Mouse (Mus musculus) heart, postnatal 25 days (tissue): ENCODE results near the gene 4930516K23Rik. TPM values are rescaled to one million over a fixed set of nuclear protein-coding genes. Genes with fewer than 3 reads are reported as not detected.

ENCODE experiments used
- DNase-seq: peaks from one replicate; pipeline ENCODE4 v3.0.0; 2022; ENCODE audit warnings: low spot score
- intact Hi-C: fragments of 180-260 bp; cut with DNase I; formaldehyde crosslinking; loops from one replicate; pipeline ENCODE4 v1.15.1; 2025
- total RNA-seq, 2 experiments: library from RNA; stranded (reverse); gene quantifications; 2 replicates each; pipeline ENCODE4 v1.2.3; 2021

The 4930516K23Rik gene
- not detected for total RNA-seq

- intact Hi-C loops, result no loop called here
These were observed at the start of gene 4930516K23Rik for GRCm38 (mm10) chr7:104061345-104061744. Gene 4930516K23Rik, minus strand, starts transcription at chr7:104061445.

GRCm38 (mm10) chr7:104104757-104104972 lies 43.4 kb upstream of the 4930516K23Rik start, which contains the start of gene Olfr646:
Gene Olfr646, plus strand, starts transcription at chr7:104104873.
- intact Hi-C loops, result no loop called here

More at GRCm38 (mm10) chr7:104061345-104061744, at the start of gene 4930516K23Rik:
- no peak for DNase-seq

GRCm38 (mm10) chr7:104103913-104104756 lies 42.9 kb upstream of the 4930516K23Rik start:
- intact Hi-C loops, result no loop called here
- no peak for DNase-seq

More at GRCm38 (mm10) chr7:104104757-104104972, 43.4 kb upstream of the 4930516K23Rik start, which contains the start of gene Olfr646:
- no peak for DNase-seq

- intact Hi-C loops, result no loop called here
- DNase-seq, result no peak
These were observed 24.1 kb upstream of the 4930516K23Rik start, which contains the start of gene Olfr645 for GRCm38 (mm10) chr7:104085365-104085764. Gene Olfr645, minus strand, starts transcription at chr7:104085465.

GRCm38 (mm10) chr7:104071769-104072168 lies 10.5 kb upstream of the 4930516K23Rik start, which contains the start of gene Olfr644:
Gene Olfr644, minus strand, starts transcription at chr7:104071869.
- no peak for DNase-seq
- intact Hi-C loops, result no loop called here

GRCm38 (mm10) chr7:104059215-104059614 lies 2.0 kb downstream of the 4930516K23Rik start:
- DNase-seq, result no peak
- intact Hi-C loops, result no loop called here

- intact Hi-C loops, result no loop called here
- no peak for DNase-seq
These were observed 8.7 kb downstream of the 4930516K23Rik start, which contains the start of gene Olfr642 for GRCm38 (mm10) chr7:104052566-104052965. Gene Olfr642, minus strand, starts transcription at chr7:104052666.

GRCm38 (mm10) chr7:104050745-104051144 lies 10.5 kb downstream of the 4930516K23Rik start:
- no peak for DNase-seq
- intact Hi-C loops, result no loop called here

GRCm38 (mm10) chr7:104035145-104035544 lies 26.1 kb downstream of the 4930516K23Rik start, which contains the start of gene Olfr641:
Gene Olfr641, plus strand, starts transcription at chr7:104035445.
- intact Hi-C loops, result no loop called here
- no peak for DNase-seq

- intact Hi-C loops, result no loop called here
- DNase-seq, result no peak
These were observed 34.3 kb downstream of the 4930516K23Rik start for GRCm38 (mm10) chr7:104026978-104027377.

GRCm38 (mm10) chr7:104025473-104025872 lies 35.8 kb downstream of the 4930516K23Rik start, which contains the start of gene Olfr640:
Gene Olfr640, minus strand, starts transcription at chr7:104025573.
- intact Hi-C loops, result no loop called here
- no peak for DNase-seq

GRCm38 (mm10) chr7:104021651-104022050 lies 39.6 kb downstream of the 4930516K23Rik start:
- no peak for DNase-seq
- intact Hi-C loops, result no loop called here

GRCm38 (mm10) chr7:104018953-104019352 lies 42.3 kb downstream of the 4930516K23Rik start:
- intact Hi-C loops, result no loop called here

GRCm38 (mm10) chr7:104017203-104017602 lies 44.0 kb downstream of the 4930516K23Rik start, which contains the start of gene Olfr639:
Gene Olfr639, minus strand, starts transcription at chr7:104017303.
- no peak for DNase-seq
- intact Hi-C loops, result no loop called here

More at GRCm38 (mm10) chr7:104018953-104019352, 42.3 kb downstream of the 4930516K23Rik start:
- DNase-seq, result no peak

Other genes with a start within 250 kb of the 4930516K23Rik start
- 1,000 to 10,000 TPM; 1,406 to 3,005 TPM for gene Hbb-bt, start 247.4 kb downstream of the 4930516K23Rik start, total RNA-seq
- over 10,000 TPM in 1 of 2 experiments, 1,000 to 10,000 TPM in 1; 9,976 to 23,536 TPM for gene Hbb-bs, start 233.3 kb downstream of the 4930516K23Rik start, total RNA-seq
- not detected for gene Hbb-bh2, start 220.9 kb downstream of the 4930516K23Rik start, total RNA-seq
- gene Hbb-bh1, start 218.3 kb downstream of the 4930516K23Rik start, total RNA-seq, result not detected
- gene Hbb-y, start 208.2 kb downstream of the 4930516K23Rik start, total RNA-seq, result not detected
- gene Olfr66, start 175.2 kb downstream of the 4930516K23Rik start, total RNA-seq, result not detected
- gene Olfr64, start 167.0 kb downstream of the 4930516K23Rik start, total RNA-seq, result not detected
- gene Olfr65, start 158.0 kb downstream of the 4930516K23Rik start, total RNA-seq, result not detected
- gene Olfr631, start 132.6 kb downstream of the 4930516K23Rik start, total RNA-seq, result not detected
- not detected for gene Olfr632, start 127.1 kb downstream of the 4930516K23Rik start, total RNA-seq
- gene Olfr633, start 117.0 kb downstream of the 4930516K23Rik start, total RNA-seq, result not detected
- gene Olfr635, start 90.3 kb downstream of the 4930516K23Rik start, total RNA-seq, result not detected
- not detected for gene Olfr638, start 62.7 kb downstream of the 4930516K23Rik start, total RNA-seq
- not detected for gene Olfr639, start 44.1 kb downstream of the 4930516K23Rik start, total RNA-seq
- not detected for gene Olfr640, start 35.9 kb downstream of the 4930516K23Rik start, total RNA-seq
- gene Olfr641, start 26.0 kb downstream of the 4930516K23Rik start, total RNA-seq, result not detected
- gene Olfr642, start 8.8 kb downstream of the 4930516K23Rik start, total RNA-seq, result not detected
- not detected for gene Olfr644, start 10.4 kb upstream of the 4930516K23Rik start, total RNA-seq
- gene Olfr645, start 24.0 kb upstream of the 4930516K23Rik start, total RNA-seq, result not detected
- not detected for gene Olfr646, start 43.4 kb upstream of the 4930516K23Rik start, total RNA-seq
- not detected for gene Ubqln5, start 68.4 kb upstream of the 4930516K23Rik start, total RNA-seq
- gene Olfr643, start 76.0 kb upstream of the 4930516K23Rik start, total RNA-seq, result not detected
- not detected for gene Ubqln3, start 81.8 kb upstream of the 4930516K23Rik start, total RNA-seq
- not detected for gene Ubqlnl, start 89.1 kb upstream of the 4930516K23Rik start, total RNA-seq
- not detected for gene Olfm5, start 103.4 kb upstream of the 4930516K23Rik start, total RNA-seq
- gene Olfr648, start 121.9 kb upstream of the 4930516K23Rik start, total RNA-seq, result not detected
- not detected for gene Olfr649, start 134.5 kb upstream of the 4930516K23Rik start, total RNA-seq
- under 1 TPM; 0.47 to 0.73 TPM for gene Trim6, start 157.3 kb upstream of the 4930516K23Rik start, total RNA-seq
- 1 to 10 TPM; 3.9 to 4.1 TPM for gene Trim34a, start 183.0 kb upstream of the 4930516K23Rik start, total RNA-seq
- gene Trim5, start 226.6 kb upstream of the 4930516K23Rik start, total RNA-seq, result 1 to 10 TPM; 2.2 to 2.3 TPM